8 mouse cellular contexts compared by ENCODE assay signal in genomic region chr13:97282051-97282910, GRCm38 (mm10). TPM values are rescaled to one million over a fixed set of nuclear protein-coding genes. Genes with fewer than 3 reads are reported as not detected.
A peak's percentile ranks its signal among the peaks of the same experiment; 100 is the strongest.
DNase-seq lines count a peak whose midpoint lies in the region; ATAC-seq lines count a peak whose summit lies in the region.

No protein-coding gene starts in this region.

- H3K27me3 ChIP-seq in heart, embryonic 10.5 days (ENCODE audit: insufficient read depth, poor library complexity, severe bottlenecking): peaks cover 25% of the 10 kb centered on the region; the same call in 1 of the 2 replicates
- H3K27me3 ChIP-seq in hindbrain, embryonic 15.5 days: 0 out of 2 replicates have a peak, but pooled peaks cover 3% of the 10 kb centered on the region
- peaks cover 48% of the 10 kb centered on the region for H3K27me3 ChIP-seq in midbrain, embryonic 10.5 days (ENCODE audit: low read depth, poor library complexity, severe bottlenecking)

- H3K9ac ChIP-seq in hindbrain, embryonic 15.5 days: no peak overlapping the region

- H3K9me3 ChIP-seq in heart, embryonic 10.5 days: no peaks in the 10 kb centered on the region
- H3K9me3 ChIP-seq in hindbrain, embryonic 15.5 days: no peaks in the 10 kb centered on the region
- H3K9me3 ChIP-seq in midbrain, embryonic 10.5 days (replicated peaks): no peaks in the 10 kb centered on the region

- H3K4me3 ChIP-seq in heart, embryonic 10.5 days: peak overlapping the region; percentile 54
- H3K4me3 ChIP-seq in hindbrain, embryonic 15.5 days: peak overlapping the region; percentile 24
- H3K4me3 ChIP-seq in midbrain, embryonic 10.5 days: peak overlapping the region; percentile 37

- H3K4me2 ChIP-seq in hindbrain, embryonic 15.5 days: peak overlapping the region; percentile 52

- H3K27ac ChIP-seq in heart, embryonic 10.5 days: peak overlapping the region; percentile 75
- H3K27ac ChIP-seq in hindbrain, embryonic 15.5 days (replicated peaks): no peak overlapping the region
- peak overlapping the region; percentile 73 for H3K27ac ChIP-seq in midbrain, embryonic 10.5 days (replicated peaks)

- DNase-seq in heart, embryonic 10.5 days (ENCODE audit: low spot score): no peak
- DNase-seq in heart, postnatal 25 days (ENCODE audit: low spot score): no peak
- peak; percentile 35 for DNase-seq in embryo, embryonic 9.5 days (ENCODE audit: extremely low spot score)
- DNase-seq in midbrain, embryonic 10.5 days (ENCODE audit: low spot score): peak; percentile 47
- DNase-seq in cerebellum, adult 11 months: no peak
- no peak for DNase-seq in cerebellum, adult 18-20 months
- DNase-seq in gastrocnemius, postnatal 36 days: no peak

- H3K4me1 ChIP-seq in heart, embryonic 10.5 days: peaks cover 14% of the 10 kb centered on the region
- H3K4me1 ChIP-seq in hindbrain, embryonic 15.5 days (replicated peaks): peaks cover 13% of the 10 kb centered on the region
- peaks cover 26% of the 10 kb centered on the region for H3K4me1 ChIP-seq in midbrain, embryonic 10.5 days

- no peak for ATAC-seq in hindbrain, embryonic 15.5 days (ENCODE audit: low FRiP score, low read depth)

- intact Hi-C loops in heart, postnatal 25 days (cut with DNase I): no loop called here
- intact Hi-C loops in gastrocnemius, postnatal 36 days (cut with DNase I): no loop called here

- H3K36me3 ChIP-seq in heart, embryonic 10.5 days: no peaks in the 10 kb centered on the region
- H3K36me3 ChIP-seq in hindbrain, embryonic 15.5 days: no peaks in the 10 kb centered on the region
- no peaks in the 10 kb centered on the region for H3K36me3 ChIP-seq in midbrain, embryonic 10.5 days

- 10% methylated on average over 26 of the region's 26 CpGs for WGBS in heart, embryonic 10.5 days
- WGBS in hindbrain, embryonic 15.5 days: 28% methylated on average over 26 of the region's 26 CpGs
- 13% methylated on average over 26 of the region's 26 CpGs for WGBS in midbrain, embryonic 10.5 days

RNA-seq across cellular contexts. Expression of gene Enc1, which starts 41.4 kb away (rescaled TPM):
- polyA plus RNA-seq in heart, embryonic 10.5 days (2016; fragmentation: Nextera tagmentation; extraction: Ambion mirVana): 3.9 and 4.2 TPM in 2 replicates
- 1 to 10 TPM; 5.6 to 6.4 TPM for total RNA-seq in heart, postnatal 25 days (2021)
- polyA plus RNA-seq in hindbrain, embryonic 15.5 days (2015; fragmentation: Nextera tagmentation; extraction: Ambion mirVana): 57.3 and 59.7 TPM in 2 replicates
- 7.5 and 11.2 TPM in 2 replicates for polyA plus RNA-seq in midbrain, embryonic 10.5 days (2016; fragmentation: Nextera tagmentation; extraction: Ambion mirVana)
- total RNA-seq in gastrocnemius, postnatal 36 days (2021): 1 to 10 TPM; 1.4 to 2.6 TPM

Comparison
In these comparisons a context has a peak if more than half of its experiments do, and no peak if none do; other contexts are left out.
1. DNase-seq: peak in embryo, embryonic 9.5 days (single experiment) and midbrain, embryonic 10.5 days (single experiment); none in heart, embryonic 10.5 days (single experiment), heart, postnatal 25 days (single experiment), cerebellum, adult 11 months (single experiment), cerebellum, adult 18-20 months (0 of 2) and gastrocnemius, postnatal 36 days (0 of 2).
2. Peak in every context shown above with its lines, with median percentiles within 50 percentile points of each other: H3K4me3 ChIP-seq.